Mouse (Mus musculus) kidney, embryonic 14.5 days (tissue): Measurements from ENCODE around the gene Zfc3h1. TPM values are rescaled to one million over a fixed set of nuclear protein-coding genes. Genes with fewer than 3 reads are reported as not detected.
A peak's percentile ranks its signal among the peaks of the same experiment; 100 is the strongest.

ENCODE experiments used
- ATAC-seq: fragments of 200-750 bp; cut with Nextera tagmentation; 2 replicates; pipeline ENCODE4 v1.8.0; 2017; ENCODE audit warnings: moderate number of reproducible peaks, mild to moderate bottlenecking, moderate TSS enrichment, moderate library complexity; ENCODE audit not compliant: low FRiP score, low TSS enrichment
- H3K27ac ChIP-seq: fragments of 300-500 bp; sonication (generic); 2 replicates; pipeline ENCODE4 v1.5.1; 2014; ENCODE audit warnings: low read depth, mild to moderate bottlenecking, low read length, moderate library complexity, mixed read lengths
- H3K27me3 ChIP-seq: fragments of 300-500 bp; sonication (generic); 2 replicates; pipeline ENCODE4 v1.6.1; 2014; ENCODE audit warnings: mild to moderate bottlenecking, low read length; ENCODE audit not compliant: control insufficient read depth, insufficient read depth
- H3K36me3 ChIP-seq: fragments of 300-500 bp; sonication (generic); 2 replicates; pipeline ENCODE4 v1.6.1; 2014; ENCODE audit warnings: low read length, mixed read lengths; ENCODE audit not compliant: control insufficient read depth, insufficient read depth
- H3K4me1 ChIP-seq: fragments of 300-500 bp; sonication (generic); 2 replicates; pipeline ENCODE4 v1.6.1; 2014; ENCODE audit warnings: low read length, mixed read lengths; ENCODE audit not compliant: control insufficient read depth, insufficient read depth
- H3K4me2 ChIP-seq: fragments of 300-500 bp; sonication (generic); replicated peaks from 2 replicates; pipeline ENCODE4 v1.6.1; 2014; ENCODE audit warnings: low read depth, mild to moderate bottlenecking, low read length
- H3K4me3 ChIP-seq: fragments of 300-500 bp; sonication (generic); 2 replicates; pipeline ENCODE4 v1.5.1; 2014; ENCODE audit warnings: mild to moderate bottlenecking, low read length
- H3K9ac ChIP-seq: fragments of 300-500 bp; sonication (generic); 2 replicates; pipeline ENCODE4 v1.6.1; 2014; ENCODE audit warnings: low read depth, mild to moderate bottlenecking, low read length, moderate library complexity
- H3K9me3 ChIP-seq: fragments of 300-500 bp; sonication (generic); 2 replicates; pipeline ENCODE4 v1.6.1; 2016; ENCODE audit warnings: low read length; ENCODE audit not compliant: control insufficient read depth
- WGBS: fragments of 180-500 bp; shearing (Covaris S2); extraction: QIAGEN DNeasy Blood & Tissue Kit; methylation state at CpG from one replicate; pipeline ENCODE4 v1.1.7; 2014; 5-methylcytosine and 5-hydroxymethylcytosine counted together
- polyA plus RNA-seq: library from polyadenylated mRNA; unstranded; fragments of >200 nt; fragmentation: Nextera tagmentation; extraction: Ambion mirVana; gene quantifications from 2 replicates; pipeline ENCODE4 v1.2.1, GENCODE M21; 2014

The Zfc3h1 gene
- polyA plus RNA-seq, 1 experiment from 2014 or later, result 31.1 TPM

DNA sequence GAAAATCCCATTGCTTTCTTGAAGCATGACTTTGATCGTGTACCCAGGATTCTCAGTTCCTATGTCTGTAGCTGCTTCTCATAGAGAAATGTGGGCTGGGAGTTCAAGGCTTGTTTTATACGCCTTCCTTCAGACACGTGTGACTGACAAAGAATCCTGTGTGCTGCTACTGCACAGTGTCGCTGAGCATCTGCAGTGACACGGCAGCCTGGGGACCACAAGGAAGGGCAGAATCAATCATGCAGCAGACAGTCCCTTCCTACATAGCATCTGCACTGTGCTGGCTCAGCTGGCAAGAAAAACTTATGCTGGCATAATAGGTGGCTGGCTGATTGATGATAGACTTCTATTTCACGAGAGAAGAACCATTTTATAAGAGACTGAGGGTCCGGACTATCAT lies 80.3 kb downstream of the Zfc3h1 start:
- Histone ChIP-seq H3K4me3 (no peak overlapping the region), H3K9me3 (no peaks in the 10 kb centered on the region), H3K9ac (no peak overlapping the region), H3K27ac (no peak overlapping the region), H3K27me3 (no peaks in the 10 kb centered on the region), H3K36me3 (no peaks in the 10 kb centered on the region), H3K4me2 (no peak overlapping the region), H3K4me1 (no peaks in the 10 kb centered on the region)
- ATAC-seq, result no peak
- 74% methylated on average over 7 of the region's 7 CpGs for WGBS

DNA sequence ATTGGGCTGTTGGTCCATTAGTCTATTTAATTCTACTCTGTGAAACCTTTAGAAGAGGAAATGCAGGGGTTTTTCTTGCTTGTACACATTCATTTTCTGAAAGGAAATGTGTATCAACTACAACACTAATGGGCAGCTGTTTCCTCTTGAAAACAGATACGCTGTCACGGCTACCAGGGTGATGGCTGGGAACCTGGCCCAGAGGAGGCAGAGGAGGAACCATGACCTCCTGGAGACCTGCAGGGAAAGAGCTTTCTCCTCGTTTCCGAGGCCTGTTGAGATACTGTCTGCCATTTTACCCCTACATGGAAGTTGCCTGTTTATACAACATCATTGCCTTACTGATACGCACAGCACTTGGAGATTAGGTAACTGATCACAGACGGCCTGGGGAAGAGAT lies 81.0 kb downstream of the Zfc3h1 start:
- H3K27ac ChIP-seq, result no peak overlapping the region
- no peak overlapping the region for H3K4me3 ChIP-seq
- 38% methylated on average over 6 of the region's 6 CpGs for WGBS
- no peak for ATAC-seq
- H3K9me3 ChIP-seq, result no peaks in the 10 kb centered on the region
- no peaks in the 10 kb centered on the region for H3K4me1 ChIP-seq
- H3K4me2 ChIP-seq, result no peak overlapping the region
- no peak overlapping the region for H3K9ac ChIP-seq
- no peaks in the 10 kb centered on the region for H3K36me3 ChIP-seq
- H3K27me3 ChIP-seq, result no peaks in the 10 kb centered on the region

- no peak overlapping the region for H3K4me2 ChIP-seq
- no peaks in the 10 kb centered on the region for H3K4me1 ChIP-seq
- H3K9me3 ChIP-seq, result no peaks in the 10 kb centered on the region
- no peaks in the 10 kb centered on the region for H3K27me3 ChIP-seq
- no peaks in the 10 kb centered on the region for H3K36me3 ChIP-seq
- H3K9ac ChIP-seq, result no peak overlapping the region
- H3K27ac ChIP-seq, result no peak overlapping the region
- no peak overlapping the region for H3K4me3 ChIP-seq
- 76% methylated on average over 8 of the region's 8 CpGs for WGBS
- ATAC-seq, result peak; percentile 74; the same call in 1 of the 2 replicates
These were observed 83.2 kb downstream of the Zfc3h1 start for GRCm38 (mm10) chr10:115467985-115468384.

- H3K9me3 ChIP-seq, result no peaks in the 10 kb centered on the region
- ATAC-seq, result no peak
- no peak overlapping the region for H3K9ac ChIP-seq
- H3K4me3 ChIP-seq, result no peak overlapping the region
- H3K4me2 ChIP-seq, result no peak overlapping the region
- no peaks in the 10 kb centered on the region for H3K4me1 ChIP-seq
- no peaks in the 10 kb centered on the region for H3K36me3 ChIP-seq
- no peaks in the 10 kb centered on the region for H3K27me3 ChIP-seq
- WGBS, result 49% methylated on average over 7 of the region's 7 CpGs
- H3K27ac ChIP-seq, result no peak overlapping the region
These were observed 83.9 kb downstream of the Zfc3h1 start for GRCm38 (mm10) chr10:115468632-115469031.

DNA sequence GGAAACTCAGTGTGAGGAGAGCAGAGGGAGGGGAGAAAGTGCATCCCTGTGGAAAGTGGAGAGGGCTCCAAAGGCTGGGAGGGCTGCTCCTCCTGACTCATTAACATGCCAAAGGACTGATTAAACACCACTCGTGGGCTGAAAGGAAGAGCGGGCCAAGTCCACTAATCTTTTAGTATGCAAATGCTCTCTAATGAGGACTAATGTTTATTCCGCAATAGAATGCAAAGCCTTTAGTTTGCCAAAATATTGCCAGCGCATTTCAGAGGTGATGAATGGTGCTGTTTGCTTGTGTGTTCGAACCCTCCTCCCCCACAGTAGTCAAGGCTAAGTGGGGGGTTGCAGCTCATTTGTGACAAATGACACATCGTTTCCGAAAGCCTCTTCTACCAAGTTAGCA lies 84.3 kb downstream of the Zfc3h1 start:
- 22% methylated on average over 7 of the region's 7 CpGs for WGBS
- no peaks in the 10 kb centered on the region for H3K4me1 ChIP-seq
- H3K9me3 ChIP-seq, result no peaks in the 10 kb centered on the region
- no peak overlapping the region for H3K4me2 ChIP-seq
- no peak overlapping the region for H3K27ac ChIP-seq
- no peaks in the 10 kb centered on the region for H3K36me3 ChIP-seq
- H3K9ac ChIP-seq, result no peak overlapping the region
- H3K27me3 ChIP-seq, result no peaks in the 10 kb centered on the region
- no peak for ATAC-seq
- H3K4me3 ChIP-seq, result no peak overlapping the region

DNA sequence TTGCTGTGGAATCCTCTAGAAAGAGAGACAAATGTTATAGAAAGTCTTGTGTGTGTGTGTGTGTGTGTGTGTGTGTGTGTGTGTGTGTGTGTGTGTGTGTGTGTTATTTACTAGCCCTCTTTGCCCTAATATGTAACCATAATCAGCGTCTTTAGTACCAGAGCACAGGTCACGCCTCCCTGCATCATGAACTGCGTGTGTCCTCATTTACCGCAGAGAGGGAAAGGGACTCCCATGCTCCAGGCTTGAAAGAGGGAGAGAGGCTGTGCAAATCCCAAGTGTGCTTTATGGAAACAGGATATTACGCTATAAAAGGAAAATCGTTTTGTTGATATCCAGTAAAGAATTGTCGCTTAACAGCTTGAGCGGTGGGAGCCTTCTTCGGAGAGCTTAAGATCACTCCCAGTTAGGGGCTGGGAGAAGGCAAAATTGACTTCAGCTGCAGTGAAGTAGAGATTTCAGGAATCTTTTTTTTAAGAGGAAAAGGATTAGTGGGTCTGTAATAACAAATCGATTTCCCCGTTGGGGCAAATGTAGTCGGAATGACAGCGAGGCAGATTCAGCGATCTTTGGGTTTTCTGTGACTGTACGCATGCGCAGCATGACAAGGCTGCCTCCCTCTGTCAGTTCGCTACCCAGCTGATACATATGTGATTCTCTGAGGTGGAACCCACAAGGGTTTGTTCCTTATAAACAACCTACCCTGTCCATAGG lies 86.0 kb downstream of the Zfc3h1 start:
- Histone ChIP-seq H3K27ac (no peak overlapping the region), H3K9me3 (no peaks in the 10 kb centered on the region), H3K4me1 (no peaks in the 10 kb centered on the region), H3K27me3 (no peaks in the 10 kb centered on the region), H3K4me2 (peak overlapping the region; percentile 34), H3K36me3 (no peaks in the 10 kb centered on the region), H3K4me3 (peak overlapping the region; percentile 30), H3K9ac (no peak overlapping the region)
- ATAC-seq, result no peak
- 39% methylated on average over 17 of the region's 17 CpGs for WGBS

DNA sequence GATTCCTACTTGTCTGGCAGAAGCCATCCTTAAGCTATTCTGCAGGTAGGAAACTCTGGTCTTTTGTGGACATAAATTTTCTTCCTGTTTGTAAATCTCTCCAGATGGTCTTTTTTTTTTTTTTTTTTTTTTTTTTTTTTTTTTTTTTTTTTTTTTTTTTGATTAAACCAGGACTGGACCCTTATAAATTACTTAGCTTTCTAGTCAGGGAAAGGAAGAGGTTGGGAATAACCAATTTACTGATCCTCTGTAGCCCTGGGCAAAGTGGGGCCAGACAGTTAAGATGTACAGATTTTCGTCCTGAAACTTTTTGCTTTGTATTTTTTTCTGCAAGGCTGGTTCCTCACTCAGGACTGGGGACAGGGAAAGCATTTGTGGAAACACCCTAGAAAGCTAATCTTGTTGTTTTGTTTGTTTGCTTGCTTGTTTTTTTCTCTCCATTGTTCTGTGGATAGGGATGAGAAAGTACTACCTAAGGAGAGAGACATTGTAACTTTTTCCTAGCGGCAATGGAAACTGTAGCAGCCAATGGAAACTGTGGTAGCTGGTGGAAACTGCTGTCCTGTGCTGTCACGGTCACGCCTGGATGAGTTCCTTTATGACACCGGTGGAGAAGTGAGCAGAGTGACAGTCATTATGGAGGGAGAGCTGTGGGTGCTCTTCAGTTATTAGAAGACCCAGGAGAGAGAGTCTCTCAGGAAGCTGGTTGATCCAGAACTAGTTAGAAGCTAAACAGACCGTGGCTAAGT lies 88.6 kb downstream of the Zfc3h1 start:
- Histone ChIP-seq H3K9me3 (no peaks in the 10 kb centered on the region), H3K9ac (no peak overlapping the region), H3K27ac (no peak overlapping the region), H3K4me1 (peaks cover 3% of the 10 kb centered on the region; the same call in 1 of the 2 replicates), H3K4me3 (no peak overlapping the region), H3K36me3 (no peaks in the 10 kb centered on the region), H3K4me2 (no peak overlapping the region), H3K27me3 (no peaks in the 10 kb centered on the region)
- peak; percentile 53; the same call in 1 of the 2 replicates for ATAC-seq
- 59% methylated on average over 6 of the region's 6 CpGs for WGBS

DNA sequence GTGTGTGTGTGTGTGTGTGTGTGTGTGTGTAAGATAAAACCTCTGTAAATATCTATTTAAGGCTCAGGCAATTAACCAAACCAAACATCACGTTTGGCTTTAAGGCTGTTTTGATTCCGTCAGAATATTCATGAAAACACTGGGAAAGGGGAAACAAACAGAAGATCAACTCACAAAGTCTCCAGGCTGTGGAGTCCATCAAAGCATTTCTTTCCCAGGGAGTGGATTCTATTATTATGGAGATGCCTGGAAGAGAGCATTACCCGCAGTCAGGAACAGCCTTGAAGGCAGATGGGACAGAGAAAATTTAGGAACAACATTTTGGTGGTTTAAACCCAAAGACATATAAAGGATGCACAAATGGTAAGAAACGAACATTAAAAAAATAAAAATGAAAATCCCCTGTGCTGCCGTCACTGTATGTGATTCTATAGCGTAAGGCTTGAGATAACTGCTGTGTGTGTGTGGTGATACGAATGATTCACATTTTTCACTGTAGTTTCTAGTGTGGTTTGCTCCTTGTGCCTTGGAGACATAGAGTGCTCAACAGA lies 90.3 kb downstream of the Zfc3h1 start:
- 73% methylated on average over 7 of the region's 7 CpGs for WGBS
- no peaks in the 10 kb centered on the region for H3K27me3 ChIP-seq

GRCm38 (mm10) chr10:115476506-115476905 lies 91.7 kb downstream of the Zfc3h1 start:
- Histone ChIP-seq H3K4me1 (peaks cover 10% of the 10 kb centered on the region; the same call in 1 of the 2 replicates), H3K27ac (no peak overlapping the region), H3K36me3 (no peaks in the 10 kb centered on the region), H3K27me3 (no peaks in the 10 kb centered on the region), H3K4me2 (no peak overlapping the region), H3K9me3 (no peaks in the 10 kb centered on the region), H3K4me3 (no peak overlapping the region), H3K9ac (no peak overlapping the region)
- ATAC-seq, result no peak
- WGBS, result 92% methylated on average over 9 of the region's 9 CpGs

More for the DNA sequence above, 90.3 kb downstream of the Zfc3h1 start:
- Histone ChIP-seq H3K36me3 (no peaks in the 10 kb centered on the region), H3K4me1 (peaks cover 10% of the 10 kb centered on the region; the same call in 1 of the 2 replicates), H3K9me3 (no peaks in the 10 kb centered on the region), H3K4me2 (no peak overlapping the region), H3K4me3 (no peak overlapping the region), H3K9ac (no peak overlapping the region), H3K27ac (no peak overlapping the region)
- ATAC-seq, result no peak
